Mouse (Mus musculus): ENCODE measurements around the gene Msi1.
"Not testable (repeated sequence)": the region's sequence is repeated elsewhere in the genome, so short reads cannot be mapped to it uniquely, and the experiment has no call there.

The Msi1 gene

DNA sequence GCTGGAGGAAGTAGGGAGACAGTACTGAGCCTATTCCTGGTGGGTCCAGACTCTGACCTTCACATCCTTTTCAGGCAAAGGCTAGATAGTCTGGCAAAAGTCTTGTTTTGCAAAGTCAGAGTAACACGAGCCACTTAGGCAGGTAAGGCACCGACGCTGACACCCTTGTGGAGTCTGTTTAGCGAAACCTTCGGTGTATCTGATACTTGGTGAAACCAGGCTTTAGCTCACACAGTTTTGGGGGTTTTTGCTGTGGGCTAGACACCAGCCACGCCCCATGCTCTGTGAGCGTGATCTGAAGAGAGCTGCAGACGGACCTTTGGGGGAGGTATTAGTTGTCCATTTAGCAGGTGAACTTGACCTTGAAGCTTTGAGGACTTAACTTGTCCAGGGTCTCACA is 3.8 kb downstream of the Msi1 start:
- DNase-seq (ENCODE audit: low read depth, low spot score), result no peak

DNA sequence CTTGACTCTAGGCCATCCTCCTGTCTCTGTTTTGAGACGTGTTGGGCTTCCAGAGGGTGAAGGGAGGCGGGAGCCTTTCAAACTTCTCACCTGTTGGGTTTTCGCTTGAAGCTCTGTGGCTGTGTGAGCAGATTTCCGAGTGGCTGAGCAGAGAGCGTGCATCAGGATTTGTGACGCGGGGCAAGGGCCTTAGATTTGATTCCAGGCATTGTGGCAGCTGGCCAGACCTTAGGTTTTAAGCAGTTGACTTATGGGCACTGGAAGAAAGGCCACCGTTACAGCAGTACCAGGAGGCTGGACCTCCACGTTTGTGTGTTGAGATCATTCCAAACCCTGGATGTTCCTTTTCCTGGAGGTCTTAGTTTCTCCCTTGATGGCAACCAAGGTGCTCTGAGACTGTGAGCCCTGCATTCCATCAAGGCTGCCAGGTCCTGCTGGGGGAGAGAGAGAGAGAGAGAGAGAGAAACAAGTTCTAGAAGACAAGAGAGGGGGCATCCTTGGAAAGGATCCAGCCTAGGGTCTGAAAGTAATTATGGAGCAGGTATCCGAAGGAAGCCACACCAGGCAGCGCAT is 5.0 kb downstream of the Msi1 start:
- DNase-seq (ENCODE audit: low read depth, low spot score), result no peak

DNA sequence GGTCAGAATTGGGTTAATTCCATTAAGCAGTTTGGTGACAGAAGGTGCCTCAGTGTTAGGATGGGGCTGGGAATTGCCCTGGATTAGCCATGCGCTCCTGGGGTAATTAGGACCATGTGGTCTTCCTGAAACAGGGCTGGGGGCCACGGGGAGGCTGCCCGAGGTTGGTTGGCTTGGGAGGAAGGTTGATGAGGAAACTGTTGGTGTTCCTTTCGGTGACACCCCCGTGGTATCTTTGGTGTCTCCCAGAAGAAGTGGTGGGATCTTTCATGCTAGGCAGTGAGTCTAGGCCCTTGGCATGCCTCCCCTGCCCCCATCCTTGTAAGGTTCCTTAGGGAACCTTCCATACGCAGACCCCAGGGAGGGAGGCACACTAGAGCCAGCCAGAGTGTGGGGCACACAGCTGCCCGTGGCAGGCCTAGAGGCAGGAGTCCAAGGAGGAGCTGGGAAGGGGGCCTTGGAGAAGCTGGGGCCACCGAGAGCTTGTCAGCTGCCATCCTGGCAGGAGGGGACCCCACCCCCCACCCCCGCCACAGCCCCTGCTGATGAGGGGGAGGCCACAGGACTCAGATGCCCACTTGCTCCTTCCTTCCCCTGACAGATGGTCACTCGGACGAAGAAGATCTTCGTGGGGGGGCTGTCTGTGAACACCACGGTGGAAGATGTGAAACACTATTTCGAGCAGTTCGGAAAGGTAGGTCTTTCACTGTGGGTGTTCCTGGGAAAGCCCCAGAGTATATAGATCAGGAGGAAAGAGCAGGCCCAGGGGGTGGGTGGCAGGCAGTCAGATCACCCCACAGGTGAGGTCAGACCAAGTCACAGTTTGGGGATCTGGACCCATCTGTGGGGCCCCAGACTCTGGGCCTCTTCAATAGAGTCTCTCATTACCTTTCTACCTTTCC is 5.7 kb downstream of the Msi1 start:
- DNase-seq (ENCODE audit: low read depth, low spot score), result no peak

DNA sequence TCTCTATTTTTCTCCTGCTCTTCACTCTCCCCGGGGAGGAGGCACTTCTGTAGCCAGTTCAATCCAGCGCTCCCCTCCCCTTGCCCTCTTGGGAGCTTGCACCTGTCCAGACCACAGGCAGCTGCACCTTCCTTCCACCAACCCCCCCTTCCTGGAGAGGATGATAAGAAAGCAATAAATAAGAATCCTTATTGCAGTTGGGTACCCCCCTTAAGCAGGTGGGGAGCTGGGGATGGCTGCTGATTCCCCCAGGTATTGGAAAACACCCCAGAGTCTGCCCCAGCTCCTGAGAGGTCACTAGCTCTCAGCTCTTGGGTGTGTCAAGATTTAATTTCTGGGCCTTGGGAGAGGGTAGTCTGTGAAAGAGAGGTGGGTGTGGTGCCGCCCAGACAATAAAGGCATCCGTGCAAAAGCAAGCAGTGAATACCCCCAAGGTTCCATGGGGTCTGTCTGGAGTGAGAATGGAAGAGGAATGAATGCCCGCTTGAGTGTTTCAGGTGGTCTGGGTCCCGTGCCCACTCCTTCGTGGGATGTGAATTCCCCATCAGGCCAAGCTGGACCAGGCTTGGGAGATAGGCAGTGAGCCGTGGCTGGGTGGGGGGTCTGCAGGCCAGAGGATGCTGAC is 6.5 kb downstream of the Msi1 start:
- DNase-seq (ENCODE audit: low read depth, low spot score), result no peak

GRCm38 (mm10) chr5:115436421-115437124 is 7.2 kb downstream of the Msi1 start:
- DNase-seq (ENCODE audit: low read depth, low spot score), result no peak

GRCm38 (mm10) chr5:115437242-115437944 is 8.0 kb downstream of the Msi1 start:
- no peak for DNase-seq (ENCODE audit: low read depth, low spot score)

GRCm38 (mm10) chr5:115437945-115438315 is 8.5 kb downstream of the Msi1 start:
- no peak for DNase-seq (ENCODE audit: low read depth, low spot score)

DNA sequence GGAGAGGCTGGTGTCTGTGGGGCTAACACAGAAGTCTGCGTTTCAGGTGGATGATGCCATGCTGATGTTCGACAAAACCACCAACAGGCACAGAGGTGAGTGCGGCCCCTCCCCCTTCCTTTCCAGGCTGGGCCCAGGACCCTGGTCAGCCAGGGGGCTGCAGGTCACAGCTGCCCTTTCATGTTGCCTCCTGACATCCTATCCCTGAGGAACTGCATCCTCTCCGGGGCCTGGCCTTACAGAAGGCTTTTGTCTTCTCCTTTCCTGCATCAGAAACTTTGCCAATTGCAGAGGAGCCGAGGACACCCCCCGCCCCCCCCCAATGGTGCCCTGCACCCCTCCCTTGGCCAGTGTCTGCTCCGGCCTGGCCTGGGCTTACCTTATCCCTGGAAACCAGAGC is 9.3 kb downstream of the Msi1 start:
- no peak for DNase-seq (ENCODE audit: low read depth, low spot score)

DNA sequence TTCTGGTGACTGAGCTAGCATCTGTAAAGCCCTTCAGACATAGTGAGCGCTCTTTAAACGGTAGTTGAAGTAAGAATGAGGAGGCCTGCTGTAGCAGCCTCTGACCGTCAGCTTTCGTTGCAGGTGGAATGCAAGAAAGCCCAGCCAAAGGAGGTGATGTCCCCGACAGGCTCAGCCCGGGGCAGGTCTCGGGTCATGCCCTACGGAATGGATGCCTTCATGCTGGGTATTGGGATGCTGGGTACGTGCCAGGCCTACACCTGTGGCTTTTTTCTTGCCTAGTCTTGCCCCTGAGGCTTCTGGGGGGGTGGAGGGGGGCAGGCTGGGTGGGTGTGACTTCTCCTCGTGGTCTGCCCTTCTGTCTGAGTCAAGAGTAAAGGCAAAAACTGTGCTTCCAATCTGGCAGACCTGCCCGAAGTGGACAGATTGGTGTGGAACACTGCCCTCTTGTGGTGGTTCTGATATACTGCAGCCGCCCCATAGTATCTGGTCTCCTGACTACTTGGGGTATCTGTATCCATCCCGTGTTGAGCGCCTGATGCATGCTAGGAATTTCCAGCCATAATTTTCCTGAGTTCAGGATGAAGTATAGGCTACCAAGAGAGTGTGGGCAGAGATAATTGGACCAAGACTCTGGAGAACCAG is 11.9 kb downstream of the Msi1 start:
- DNase-seq (ENCODE audit: low read depth, low spot score), result peak; percentile 50

DNA sequence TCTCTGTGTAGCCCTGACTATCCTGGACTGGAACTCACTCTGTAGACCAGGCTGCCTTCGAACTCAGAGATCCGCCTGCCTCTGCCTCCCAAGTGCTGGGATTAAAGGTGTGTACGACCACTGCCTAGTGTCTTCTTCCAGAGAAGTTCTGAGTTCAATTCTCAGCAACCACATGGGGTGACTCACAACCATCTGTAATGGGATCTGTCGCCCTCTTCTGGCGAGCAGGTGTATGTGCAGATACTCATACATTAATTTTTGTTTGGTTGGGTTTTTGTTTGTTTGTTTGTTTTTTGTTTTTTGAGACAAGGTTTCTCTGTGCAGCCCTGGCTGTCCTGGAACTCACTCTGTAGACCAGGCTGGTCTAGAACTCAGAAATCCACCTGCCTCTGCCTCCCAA is 13.3 kb downstream of the Msi1 start:
- DNase-seq (ENCODE audit: low read depth, low spot score), result not testable (repeated sequence)

- no peak for DNase-seq (ENCODE audit: low read depth, low spot score)
These were observed 14.7 kb downstream of the Msi1 start for GRCm38 (mm10) chr5:115444130-115444529.

DNA sequence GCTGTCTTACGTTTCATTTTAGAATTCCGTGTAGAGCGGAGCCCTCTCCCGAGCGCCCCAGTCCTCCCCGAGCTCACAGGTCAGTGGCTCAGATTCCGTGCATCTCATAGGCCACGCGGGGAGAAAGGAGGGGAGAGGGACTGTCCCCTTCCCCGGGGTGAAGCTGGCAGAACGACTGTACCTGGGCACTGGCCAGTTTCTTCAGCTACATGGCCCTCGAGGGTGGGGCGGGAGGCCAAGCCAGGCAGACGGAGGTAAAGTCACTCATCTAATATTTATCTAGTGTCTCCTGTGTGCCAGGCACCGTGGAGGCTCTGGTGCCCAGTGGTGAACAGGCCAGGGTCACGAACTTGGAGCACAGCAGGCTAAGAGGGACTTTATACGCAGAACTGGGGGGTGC is 17.7 kb downstream of the Msi1 start:
- DNase-seq (ENCODE audit: low read depth, low spot score), result no peak

DNA sequence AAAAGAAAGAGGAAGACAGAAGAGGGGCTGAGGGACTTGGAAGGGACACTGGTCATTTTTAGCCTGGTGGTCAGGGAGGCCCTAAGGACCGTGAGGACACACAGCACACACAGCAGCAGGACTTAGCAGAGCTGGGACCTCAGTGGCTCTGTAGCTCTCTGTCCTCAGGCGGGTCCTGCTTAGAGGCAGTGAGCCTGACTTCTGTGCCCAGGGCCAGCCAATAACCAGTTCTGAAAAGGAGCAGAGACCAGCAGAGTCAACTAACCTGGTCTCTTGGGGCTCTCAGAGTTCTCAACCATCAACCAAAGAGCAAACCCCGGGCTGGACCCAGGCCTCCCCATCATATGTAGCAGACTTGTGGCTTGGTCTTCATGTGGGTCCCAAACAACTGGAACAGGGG is 19.8 kb downstream of the Msi1 start:
- DNase-seq (ENCODE audit: low read depth, low spot score), result no peak

GRCm38 (mm10) chr5:115450410-115451317 is 21.3 kb downstream of the Msi1 start:
- DNase-seq (ENCODE audit: low read depth, low spot score), result no peak

GRCm38 (mm10) chr5:115454422-115455090 is 25.2 kb downstream of the Msi1 start:
- DNase-seq (ENCODE audit: low read depth, low spot score), result no peak

DNA sequence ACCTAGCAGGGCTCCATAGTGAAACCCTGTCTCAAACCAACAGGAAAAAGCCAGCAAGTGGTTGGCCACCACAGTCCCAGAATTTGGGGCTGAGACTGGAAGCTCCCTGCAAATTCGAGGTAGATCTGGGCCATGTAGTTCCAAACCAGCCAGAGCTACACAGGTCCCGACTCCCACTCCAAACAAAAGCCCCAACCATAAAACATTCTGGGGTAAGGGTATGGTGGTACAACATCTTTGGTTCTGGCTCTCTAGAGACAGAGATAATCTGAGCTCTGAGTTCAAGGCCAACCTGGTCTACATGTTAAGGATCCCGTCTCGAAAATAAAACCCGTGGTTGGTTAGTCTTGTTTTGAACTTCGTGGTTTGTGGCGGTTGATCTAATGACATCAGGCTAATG is 26.4 kb downstream of the Msi1 start:
- no peak for DNase-seq (ENCODE audit: low read depth, low spot score)

GRCm38 (mm10) chr5:115458918-115459317 is 29.5 kb downstream of the Msi1 start:
- DNase-seq (ENCODE audit: low read depth, low spot score), result no peak

DNA sequence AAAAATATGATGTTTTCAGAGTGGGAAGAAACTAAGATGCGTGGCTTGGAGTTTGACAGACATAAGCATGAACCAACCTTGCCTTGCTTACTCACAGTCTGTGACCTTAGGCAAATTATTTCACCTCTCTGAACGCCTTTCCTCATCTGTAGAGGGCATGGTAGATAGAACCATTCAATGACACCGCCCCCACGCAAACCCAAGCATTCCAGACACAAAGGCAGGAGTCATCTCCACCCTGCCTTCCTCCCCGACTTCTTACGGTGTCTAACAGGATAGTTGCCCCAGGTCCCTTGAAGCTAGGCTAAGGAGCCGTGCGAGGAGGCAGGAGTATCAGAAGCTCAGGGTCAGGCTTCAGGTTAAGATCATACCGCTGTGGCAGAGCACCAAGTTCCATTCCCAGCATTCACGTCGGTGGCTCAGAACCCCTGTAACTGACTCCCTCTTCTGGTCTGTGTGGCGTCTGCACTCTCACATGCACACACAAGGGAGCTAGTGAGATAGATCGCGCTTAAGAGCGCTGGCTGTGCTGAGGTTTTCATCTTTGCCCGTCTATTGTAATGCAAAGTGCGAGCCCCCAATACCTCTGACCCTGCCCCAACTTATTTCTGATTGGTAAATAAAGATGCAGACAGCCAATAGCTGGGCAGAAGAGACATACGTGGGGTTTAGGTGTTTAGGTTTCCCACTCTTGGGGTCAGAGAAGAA is 35.2 kb downstream of the Msi1 start:
- DNase-seq (ENCODE audit: low read depth, low spot score), result no peak
